Mouse (Mus musculus) Muller cell, postnatal 12 days (primary cell): ENCODE results near the gene Muc15.
A peak's percentile ranks its signal among the peaks of the same experiment; 100 is the strongest.

ENCODE experiments used
- DNase-seq: peaks from one replicate; pipeline ENCODE4 v3.0.0-alpha.2; 2015; ENCODE audit errors: inconsistent ontology term

Gene Muc15

GRCm38 (mm10) chr2:110721290-110721753 lies at the start of gene Muc15:
Gene Muc15 (plus strand): TSS chr2:110721340.
- DNase-seq = no peak

GRCm38 (mm10) chr2:110709436-110709835 lies 11.7 kb upstream of the Muc15 start:
- no peak for DNase-seq

- DNase-seq = no peak
Measured at GRCm38 (mm10) chr2:110710055-110710720, 11.0 kb upstream of the Muc15 start.

GRCm38 (mm10) chr2:110719051-110719450 lies 2.1 kb upstream of the Muc15 start:
- DNase-seq = peak; percentile 67

- DNase-seq = peak; percentile 73
Measured at GRCm38 (mm10) chr2:110722208-110722607, 1.1 kb downstream of the Muc15 start.

GRCm38 (mm10) chr2:110726106-110726505 lies 5.0 kb downstream of the Muc15 start:
- no peak for DNase-seq

- DNase-seq = no peak
Measured at GRCm38 (mm10) chr2:110737236-110737635, 16.1 kb downstream of the Muc15 start.

GRCm38 (mm10) chr2:110737981-110738380 lies 16.8 kb downstream of the Muc15 start:
- no peak for DNase-seq

- DNase-seq = no peak
Measured at GRCm38 (mm10) chr2:110739781-110740180, 18.6 kb downstream of the Muc15 start.

- DNase-seq = no peak
Measured at GRCm38 (mm10) chr2:110740493-110740892, 19.4 kb downstream of the Muc15 start.

- no peak for DNase-seq
Measured at GRCm38 (mm10) chr2:110757556-110757955, 36.4 kb downstream of the Muc15 start.

GRCm38 (mm10) chr2:110759434-110759833 lies 38.3 kb downstream of the Muc15 start:
- no peak for DNase-seq

GRCm38 (mm10) chr2:110787396-110787795 lies 66.3 kb downstream of the Muc15 start:
- DNase-seq = no peak
